Mouse (Mus musculus): ENCODE measurements around the gene Cep290.
"Not testable (repeated sequence)": the region's sequence is repeated elsewhere in the genome, so short reads cannot be mapped to it uniquely, and the experiment has no call there.

Gene Cep290

GRCm38 (mm10) chr10:100487097-100487978, at the start of gene Cep290, which contains the start of gene Tmtc3:
TSS of gene Cep290 (plus strand) at chr10:100487558.
TSS of gene Tmtc3 (minus strand) at chr10:100487350.
- DNase-seq = peak; percentile 97 to 98

- no peak for DNase-seq
These were observed 38.0 kb upstream of the Cep290 start for GRCm38 (mm10) chr10:100449394-100449793.

GRCm38 (mm10) chr10:100460515-100460914, 26.8 kb upstream of the Cep290 start:
- DNase-seq = no peak

GRCm38 (mm10) chr10:100475040-100475439, 12.3 kb upstream of the Cep290 start:
- DNase-seq = no peak

- no peak for DNase-seq
These were observed 7.8 kb upstream of the Cep290 start for GRCm38 (mm10) chr10:100479538-100479937.

GRCm38 (mm10) chr10:100486701-100487096, 659 bp upstream of the Cep290 start:
- peak in 1 of 2 experiments; percentile 9 for DNase-seq

- peak; percentile 14 to 29 for DNase-seq
These were observed 4.6 kb downstream of the Cep290 start for GRCm38 (mm10) chr10:100491916-100492315.

- no peak for DNase-seq
These were observed 11.0 kb downstream of the Cep290 start for GRCm38 (mm10) chr10:100498309-100498708.

GRCm38 (mm10) chr10:100508170-100508569, 20.8 kb downstream of the Cep290 start:
- no peak for DNase-seq

- no peak for DNase-seq
These were observed 34.3 kb downstream of the Cep290 start for GRCm38 (mm10) chr10:100521617-100522016.

GRCm38 (mm10) chr10:100522330-100522729, 35.0 kb downstream of the Cep290 start:
- no peak for DNase-seq

GRCm38 (mm10) chr10:100524499-100525390, 37.4 kb downstream of the Cep290 start:
- DNase-seq = no peak

GRCm38 (mm10) chr10:100556566-100557175, 69.3 kb downstream of the Cep290 start:
- no peak for DNase-seq

GRCm38 (mm10) chr10:100560194-100560883, 73.0 kb downstream of the Cep290 start:
- DNase-seq = not testable (repeated sequence)

- no peak for DNase-seq
These were observed 76.8 kb downstream of the Cep290 start for GRCm38 (mm10) chr10:100564112-100564511.

- DNase-seq = no peak
These were observed 84.3 kb downstream of the Cep290 start for GRCm38 (mm10) chr10:100571707-100572106.

GRCm38 (mm10) chr10:100574505-100575149, 87.3 kb downstream of the Cep290 start:
- DNase-seq = no peak

GRCm38 (mm10) chr10:100575294-100575693, 87.9 kb downstream of the Cep290 start:
- DNase-seq = no peak

- no peak for DNase-seq
These were observed 96.8 kb downstream of the Cep290 start for GRCm38 (mm10) chr10:100584178-100584577.

GRCm38 (mm10) chr10:100588524-100588923, 101.2 kb downstream of the Cep290 start:
- DNase-seq = no peak

GRCm38 (mm10) chr10:100588932-100589388, 101.6 kb downstream of the Cep290 start:
- peak; percentile 86 to 90 for DNase-seq

- DNase-seq = no peak
These were observed 103.0 kb downstream of the Cep290 start, which contains the start of the genes 4930430F08Rik and 1700017N19Rik for GRCm38 (mm10) chr10:100590323-100590722. TSS of gene 4930430F08Rik (minus strand) at chr10:100590423. TSS of gene 1700017N19Rik (plus strand) at chr10:100590484.
